Mouse (Mus musculus) yolk sac, embryonic 10.5 days (tissue): ENCODE measurements around the gene Gng3.
A peak's percentile ranks its signal among the peaks of the same experiment; 100 is the strongest.
"Not testable (repeated sequence)": the region's sequence is repeated elsewhere in the genome, so short reads cannot be mapped to it uniquely, and the experiment has no call there.

ENCODE experiments used
- DNase-seq: peaks from one replicate; pipeline ENCODE4 v3.0.0-alpha.2; 2017; ENCODE audit warnings: low spot score

Gng3 gene

GRCm38 (mm10) chr19:8839103-8839907 is at the start of gene Gng3:
Gene Gng3 (minus strand): TSS chr19:8839194.
- no peak for DNase-seq

- no peak for DNase-seq
These were observed 48.8 kb upstream of the Gng3 start for GRCm38 (mm10) chr19:8887585-8888463.

- DNase-seq, result no peak
These were observed 48.1 kb upstream of the Gng3 start for GRCm38 (mm10) chr19:8886916-8887584.

GRCm38 (mm10) chr19:8883616-8884015 is 44.6 kb upstream of the Gng3 start, which contains the start of the genes Lbhd1 and Gm49403:
Gene Lbhd1 (plus strand): TSS chr19:8883732.
Gene Gm49403 (plus strand): TSS chr19:8883930.
- DNase-seq, result no peak

GRCm38 (mm10) chr19:8881034-8881392 is 42.0 kb upstream of the Gng3 start:
- no peak for DNase-seq

GRCm38 (mm10) chr19:8880311-8881033 is 41.5 kb upstream of the Gng3 start, which contains the start of gene Uqcc3:
Gene Uqcc3 (minus strand): TSS chr19:8880923.
- DNase-seq, result peak; percentile 89

- DNase-seq, result no peak
These were observed 36.0 kb upstream of the Gng3 start for GRCm38 (mm10) chr19:8875031-8875430.

- peak; percentile 68 for DNase-seq
These were observed 33.4 kb upstream of the Gng3 start for GRCm38 (mm10) chr19:8872266-8872840.

GRCm38 (mm10) chr19:8871267-8872186 is 32.5 kb upstream of the Gng3 start, which contains the start of gene Ubxn1:
Gene Ubxn1 (plus strand): TSS chr19:8871496.
- peak; percentile 99 for DNase-seq

GRCm38 (mm10) chr19:8870838-8871237 is 31.8 kb upstream of the Gng3 start:
- no peak for DNase-seq

GRCm38 (mm10) chr19:8870381-8870780 is 31.4 kb upstream of the Gng3 start:
- DNase-seq, result not testable (repeated sequence)

- DNase-seq, result no peak
These were observed 25.3 kb upstream of the Gng3 start for GRCm38 (mm10) chr19:8864265-8864664.

GRCm38 (mm10) chr19:8859018-8859417 is 20.0 kb upstream of the Gng3 start:
- no peak for DNase-seq

GRCm38 (mm10) chr19:8857689-8858088 is 18.7 kb upstream of the Gng3 start:
- DNase-seq, result no peak

- no peak for DNase-seq
These were observed 14.1 kb upstream of the Gng3 start for GRCm38 (mm10) chr19:8853117-8853516.

GRCm38 (mm10) chr19:8852236-8852928 is 13.4 kb upstream of the Gng3 start:
- no peak for DNase-seq

GRCm38 (mm10) chr19:8851639-8852038 is 12.6 kb upstream of the Gng3 start:
- DNase-seq, result no peak

- peak; percentile 77 for DNase-seq
These were observed 11.5 kb upstream of the Gng3 start, which contains the start of gene Lrrn4cl for GRCm38 (mm10) chr19:8850402-8850901. Gene Lrrn4cl (plus strand): TSS chr19:8850768.

GRCm38 (mm10) chr19:8848356-8848755 is 9.4 kb upstream of the Gng3 start:
- no peak for DNase-seq
